Mouse (Mus musculus) midbrain, embryonic 16.5 days (tissue): ENCODE measurements around the gene Camkk2. TPM values are rescaled to one million over a fixed set of nuclear protein-coding genes. Genes with fewer than 3 reads are reported as not detected.

Experiments
- ATAC-seq: fragments of 200-750 bp; cut with Nextera tagmentation; 2 replicates; pipeline ENCODE4 v1.8.0; 2017; ENCODE audit warnings: moderate TSS enrichment
- H3K27ac ChIP-seq: fragments of 300-500 bp; sonication (generic); 2 replicates; pipeline ENCODE4 v1.5.1; 2014; ENCODE audit warnings: mild to moderate bottlenecking, low read length, mixed read lengths
- H3K27me3 ChIP-seq: fragments of 300-500 bp; sonication (generic); 2 replicates; pipeline ENCODE4 v1.6.1; 2014; ENCODE audit warnings: low read depth, low read length, mixed read lengths; ENCODE audit not compliant: control insufficient read depth, insufficient read depth
- H3K36me3 ChIP-seq: fragments of 300-500 bp; sonication (generic); 2 replicates; pipeline ENCODE4 v1.6.1; 2014; ENCODE audit warnings: mild to moderate bottlenecking, low read length, moderate library complexity, mixed read lengths; ENCODE audit not compliant: control insufficient read depth, insufficient read depth
- H3K4me1 ChIP-seq: fragments of 300-500 bp; sonication (generic); 2 replicates; pipeline ENCODE4 v1.6.1; 2014; ENCODE audit warnings: mild to moderate bottlenecking, low read length, mixed read lengths; ENCODE audit not compliant: control insufficient read depth, insufficient read depth
- H3K4me2 ChIP-seq: fragments of 300-500 bp; sonication (generic); 2 replicates; pipeline ENCODE4 v1.6.1; 2014; ENCODE audit warnings: mild to moderate bottlenecking, low read length, mixed read lengths
- H3K4me3 ChIP-seq: fragments of 300-500 bp; sonication (generic); 2 replicates; pipeline ENCODE4 v1.5.1; 2014; ENCODE audit warnings: low read depth, mild to moderate bottlenecking, low read length, moderate library complexity, mixed read lengths
- H3K9ac ChIP-seq: fragments of 300-500 bp; sonication (generic); 2 replicates; pipeline ENCODE4 v1.6.1; 2014; ENCODE audit warnings: low read depth, low read length, mixed read lengths
- H3K9me3 ChIP-seq: fragments of 300-500 bp; sonication (generic); replicated peaks from 2 replicates; pipeline ENCODE4 v1.6.1; 2014; ENCODE audit warnings: mild to moderate bottlenecking, low read length, mixed read lengths; ENCODE audit not compliant: control insufficient read depth, poor library complexity, severe bottlenecking
- WGBS: fragments of 180-500 bp; shearing (Covaris S2); extraction: QIAGEN DNeasy Blood & Tissue Kit; methylation state at CpG from one replicate; pipeline ENCODE4 v1.1.7; 2014; 5-methylcytosine and 5-hydroxymethylcytosine counted together
- polyA plus RNA-seq: library from polyadenylated mRNA; unstranded; fragments of >200 nt; fragmentation: Nextera tagmentation; extraction: Ambion mirVana; gene quantifications from 2 replicates; pipeline ENCODE4 v1.2.1, GENCODE M21; 2015

The Camkk2 gene
- polyA plus RNA-seq, 1 experiment from 2014 or later = 69.5 TPM

DNA sequence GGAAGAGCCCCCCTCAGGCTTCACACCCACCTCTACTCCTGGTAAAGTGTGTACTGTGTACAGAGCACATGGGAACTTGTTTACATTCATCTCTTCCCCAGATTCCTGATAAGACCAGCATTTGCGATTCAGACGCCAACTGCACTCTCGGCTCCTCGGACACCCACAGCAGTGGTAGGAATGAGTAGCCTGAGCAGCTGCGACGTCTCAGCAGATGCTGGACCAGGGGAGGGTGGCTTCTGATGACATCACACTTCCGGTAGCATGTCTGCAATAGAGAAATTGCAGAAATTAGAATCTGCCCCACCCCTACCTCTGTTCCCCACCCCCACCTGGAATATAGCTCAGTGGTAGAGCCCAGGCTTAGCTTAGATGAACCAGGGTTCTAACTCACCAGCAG lies 60.8 kb downstream of the Camkk2 start:
- H3K9ac ChIP-seq = no peak overlapping the region
- WGBS = 83% methylated on average over 7 of the region's 7 CpGs
- no peak overlapping the region for H3K27ac ChIP-seq
- no peak for ATAC-seq
- H3K4me2 ChIP-seq = no peak overlapping the region
- H3K4me3 ChIP-seq = no peak overlapping the region
- H3K36me3 ChIP-seq = no peaks in the 10 kb centered on the region
- H3K4me1 ChIP-seq = no peaks in the 10 kb centered on the region
- H3K9me3 ChIP-seq = no peaks in the 10 kb centered on the region
- H3K27me3 ChIP-seq = no peaks in the 10 kb centered on the region

- no peak overlapping the region for H3K9ac ChIP-seq
- H3K27ac ChIP-seq = no peak overlapping the region
- 100% methylated on average over 2 of the region's 2 CpGs for WGBS
- no peaks in the 10 kb centered on the region for H3K36me3 ChIP-seq
- H3K4me1 ChIP-seq = no peaks in the 10 kb centered on the region
- no peak for ATAC-seq
- H3K4me2 ChIP-seq = no peak overlapping the region
- no peaks in the 10 kb centered on the region for H3K9me3 ChIP-seq
- no peak overlapping the region for H3K4me3 ChIP-seq
- no peaks in the 10 kb centered on the region for H3K27me3 ChIP-seq
These were observed 62.4 kb downstream of the Camkk2 start for GRCm38 (mm10) chr5:122716793-122717192.

DNA sequence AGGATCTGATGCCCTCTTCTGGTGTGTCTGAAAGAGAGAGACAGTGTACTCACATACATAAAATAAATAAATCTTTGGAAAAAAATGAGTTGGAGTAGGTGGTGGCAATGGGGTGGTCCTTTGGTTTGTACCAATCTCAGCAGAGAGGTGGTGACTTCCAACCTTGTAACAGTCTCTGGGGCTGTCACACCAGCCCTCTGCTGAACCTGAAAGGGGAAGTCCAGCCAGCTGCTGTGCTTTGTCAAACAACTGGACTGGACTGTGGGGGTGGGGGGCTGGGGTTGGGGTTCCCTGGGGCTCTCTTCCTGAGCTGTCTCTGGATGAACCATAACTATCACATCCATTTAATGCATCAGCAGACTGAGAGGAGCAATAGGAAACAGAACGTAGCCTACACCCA lies 63.5 kb downstream of the Camkk2 start:
- Histone ChIP-seq H3K9ac (no peak overlapping the region), H3K4me2 (no peak overlapping the region), H3K4me1 (no peaks in the 10 kb centered on the region), H3K9me3 (no peaks in the 10 kb centered on the region), H3K36me3 (no peaks in the 10 kb centered on the region), H3K27me3 (no peaks in the 10 kb centered on the region), H3K4me3 (no peak overlapping the region), H3K27ac (no peak overlapping the region)
- 89% methylated on average over 1 of the region's 1 CpGs for WGBS
- no peak for ATAC-seq

- WGBS = 87% methylated on average over 6 of the region's 6 CpGs
- no peak overlapping the region for H3K9ac ChIP-seq
- no peaks in the 10 kb centered on the region for H3K36me3 ChIP-seq
- H3K4me2 ChIP-seq = no peak overlapping the region
- no peak for ATAC-seq
- H3K4me1 ChIP-seq = peaks cover 10% of the 10 kb centered on the region
- H3K27me3 ChIP-seq = no peaks in the 10 kb centered on the region
- H3K27ac ChIP-seq = no peak overlapping the region
- no peak overlapping the region for H3K4me3 ChIP-seq
- no peaks in the 10 kb centered on the region for H3K9me3 ChIP-seq
These were observed 70.4 kb downstream of the Camkk2 start for GRCm38 (mm10) chr5:122708819-122709218.

GRCm38 (mm10) chr5:122707276-122708181 lies 71.7 kb downstream of the Camkk2 start, which contains the start of gene P2rx4:
TSS of gene P2rx4 (plus strand) at chr5:122707544.
- Histone ChIP-seq H3K36me3 (no peaks in the 10 kb centered on the region), H3K27me3 (no peaks in the 10 kb centered on the region), H3K9me3 (no peaks in the 10 kb centered on the region), H3K4me2 (peak within 1 kb of the TSS; percentile 83), H3K9ac (peak within 1 kb of the TSS; percentile 77), H3K4me1 (peaks cover 10% of the 10 kb centered on the region), H3K4me3 (peak within 1 kb of the TSS; percentile 54), H3K27ac (peak within 1 kb of the TSS; percentile 86)
- under 1% methylated on average over 63 of the region's 66 CpGs for WGBS
- ATAC-seq = peak; percentile 91

GRCm38 (mm10) chr5:122706917-122707275 lies 72.3 kb downstream of the Camkk2 start:
- Histone ChIP-seq H3K27ac (peak overlapping the region; percentile 86), H3K36me3 (no peaks in the 10 kb centered on the region), H3K9me3 (no peaks in the 10 kb centered on the region), H3K4me3 (peak overlapping the region; percentile 54), H3K27me3 (no peaks in the 10 kb centered on the region), H3K4me1 (peaks cover 10% of the 10 kb centered on the region), H3K9ac (peak overlapping the region; percentile 77), H3K4me2 (peak overlapping the region; percentile 83)
- 44% methylated on average over 5 of the region's 5 CpGs for WGBS
- peak; percentile 37; the same call in 1 of the 2 replicates for ATAC-seq

DNA sequence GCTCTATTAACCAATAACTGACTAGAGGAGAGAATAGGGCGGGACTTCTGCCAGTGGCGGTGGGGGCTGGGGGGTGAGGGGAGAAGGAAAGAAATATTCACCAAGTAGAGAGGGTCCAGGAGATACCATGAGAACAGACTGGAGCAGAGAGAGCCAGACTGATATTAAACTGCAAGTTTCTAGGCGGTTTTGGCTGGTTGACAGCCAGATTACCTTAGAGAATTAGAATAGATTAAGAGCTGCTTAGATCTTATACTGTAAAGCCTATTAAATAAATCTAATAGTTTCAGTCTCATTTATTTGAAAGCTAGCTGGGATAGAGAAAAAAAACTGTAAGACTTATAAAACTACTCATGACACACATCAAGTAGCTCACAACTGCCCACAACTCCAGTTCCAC lies 74.0 kb downstream of the Camkk2 start:
- peaks cover 10% of the 10 kb centered on the region for H3K4me1 ChIP-seq

DNA sequence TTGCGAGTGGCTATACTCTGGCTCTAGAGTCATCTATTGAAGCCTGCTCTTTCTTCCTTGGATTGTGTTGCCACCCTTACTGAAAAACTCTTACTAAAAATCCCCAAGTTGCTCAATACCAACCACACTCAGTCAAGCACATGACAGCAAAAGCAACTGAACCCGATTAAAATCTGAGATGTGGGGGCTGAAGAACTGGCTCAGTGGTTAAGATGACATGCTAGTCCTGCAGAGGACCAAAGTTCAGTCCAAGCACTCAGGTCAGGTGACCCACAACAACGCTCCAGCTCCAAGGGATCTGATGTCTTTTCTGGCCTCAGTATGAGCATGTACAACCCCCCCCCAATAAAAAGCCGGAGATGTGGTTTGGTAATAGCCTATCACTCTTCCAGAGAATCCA lies 74.6 kb downstream of the Camkk2 start:
- no peak for ATAC-seq
- H3K27ac ChIP-seq = no peak overlapping the region
- no peak overlapping the region for H3K9ac ChIP-seq
- H3K9me3 ChIP-seq = no peaks in the 10 kb centered on the region
- 86% methylated on average over 4 of the region's 4 CpGs for WGBS
- no peak overlapping the region for H3K4me3 ChIP-seq
- peaks cover 10% of the 10 kb centered on the region for H3K4me1 ChIP-seq
- H3K36me3 ChIP-seq = no peaks in the 10 kb centered on the region
- no peak overlapping the region for H3K4me2 ChIP-seq
- no peaks in the 10 kb centered on the region for H3K27me3 ChIP-seq

More for the DNA sequence above, 74.0 kb downstream of the Camkk2 start:
- H3K4me3 ChIP-seq = no peak overlapping the region
- ATAC-seq = no peak
- H3K36me3 ChIP-seq = no peaks in the 10 kb centered on the region
- no peaks in the 10 kb centered on the region for H3K9me3 ChIP-seq
- H3K4me2 ChIP-seq = no peak overlapping the region
- no peak overlapping the region for H3K9ac ChIP-seq
- H3K27ac ChIP-seq = no peak overlapping the region
- WGBS = 76% methylated on average over 3 of the region's 3 CpGs
- H3K27me3 ChIP-seq = no peaks in the 10 kb centered on the region

DNA sequence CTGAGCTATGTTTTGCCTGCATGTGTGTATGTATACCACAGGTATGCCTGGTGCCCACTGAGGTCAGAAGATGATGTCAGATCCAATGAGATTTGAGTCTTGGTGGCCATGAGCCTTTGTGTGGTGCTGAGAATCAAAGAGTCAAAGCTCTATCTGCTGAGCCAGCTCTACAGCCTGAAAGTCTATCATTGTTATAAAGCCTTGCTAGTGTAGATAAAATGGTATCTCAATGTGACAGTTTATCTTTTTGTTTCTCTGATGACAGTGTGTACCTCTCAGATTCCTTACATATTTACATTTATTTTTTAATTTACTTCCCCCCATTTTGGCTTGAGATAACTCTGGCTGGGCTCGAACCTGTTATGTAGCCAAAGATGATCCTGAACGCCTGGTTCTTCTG lies 75.6 kb downstream of the Camkk2 start:
- WGBS = 84% methylated on average over 2 of the region's 2 CpGs
- H3K4me2 ChIP-seq = no peak overlapping the region

More for the DNA sequence above, 75.6 kb downstream of the Camkk2 start:
- H3K9ac ChIP-seq = no peak overlapping the region
- peaks cover 10% of the 10 kb centered on the region for H3K4me1 ChIP-seq
- no peak for ATAC-seq
- no peak overlapping the region for H3K4me3 ChIP-seq
- H3K9me3 ChIP-seq = no peaks in the 10 kb centered on the region
- H3K27me3 ChIP-seq = no peaks in the 10 kb centered on the region
- H3K36me3 ChIP-seq = no peaks in the 10 kb centered on the region
- H3K27ac ChIP-seq = no peak overlapping the region
